Mouse (Mus musculus) ES-E14 (cell line): Measurements from ENCODE around the gene Thrap3. TPM values are rescaled to one million over a fixed set of nuclear protein-coding genes. Genes with fewer than 3 reads are reported as not detected.

Experiments
- DNase-seq: peaks from one replicate; pipeline ENCODE4 v3.0.0-alpha.2; 2013; ENCODE audit warnings: low read depth, low spot score
- H3K27ac ChIP-seq: 2 replicates; pipeline ENCODE4 v1.5.1; 2012; ENCODE audit warnings: low read depth, mild to moderate bottlenecking, low read length, moderate library complexity, mixed read lengths; ENCODE audit not compliant: poor library complexity, insufficient read depth, severe bottlenecking
- H3K36me3 ChIP-seq: 2 replicates; pipeline ENCODE4 v1.6.1; 2012; ENCODE audit warnings: mild to moderate bottlenecking, low read length, moderate library complexity, mixed read lengths; ENCODE audit not compliant: control insufficient read depth, poor library complexity, insufficient read depth, severe bottlenecking
- H3K4me1 ChIP-seq, 2 experiments: fragments of 150-350 bp in 1 of 2; sonication (generic) in 1 of 2; 2 replicates each; pipeline ENCODE4 v1.6.1; 2012; ENCODE audit warnings: low read length in 2 of 2, mild to moderate bottlenecking in 1 of 2, mixed read lengths in 1 of 2; ENCODE audit not compliant: control insufficient read depth in 2 of 2, insufficient read depth in 2 of 2, poor library complexity in 1 of 2
- H3K4me3 ChIP-seq, 2 experiments: fragments of 150-350 bp in 1 of 2; sonication (generic) in 1 of 2; 2 replicates each; pipeline ENCODE4 v1.5.1; 2012; ENCODE audit warnings: low read length in 2 of 2, low read depth in 1 of 2, mild to moderate bottlenecking in 1 of 2, mixed read lengths in 1 of 2; ENCODE audit not compliant: insufficient read depth in 1 of 2, poor library complexity in 1 of 2, severe bottlenecking in 1 of 2
- H3K9ac ChIP-seq: 2 replicates; pipeline ENCODE4 v1.6.1; 2012; ENCODE audit warnings: low read depth, mild to moderate bottlenecking, low read length, mixed read lengths; ENCODE audit not compliant: poor library complexity, insufficient read depth, severe bottlenecking
- H3K9me3 ChIP-seq: fragments of 150-350 bp; sonication (generic); 2 replicates; pipeline ENCODE4 v1.6.1; 2012; ENCODE audit warnings: low read depth, mild to moderate bottlenecking, low read length; ENCODE audit not compliant: control insufficient read depth, insufficient read depth
- CHD2 ChIP-seq: IDR thresholded peaks from 2 replicates; pipeline ENCODE4 v1.6.1; 2014; ENCODE audit warnings: mild to moderate bottlenecking, low read depth, low read length, inconsistent platforms
- HCFC1 ChIP-seq: IDR thresholded peaks from 2 replicates; pipeline ENCODE4 v1.6.1; 2012; ENCODE audit warnings: low read length, inconsistent platforms, borderline replicate concordance; ENCODE audit not compliant: insufficient read depth
- MAFK ChIP-seq: IDR thresholded peaks from 2 replicates; pipeline ENCODE4 v1.6.1; 2014; ENCODE audit warnings: mild to moderate bottlenecking, low read depth, low read length, inconsistent platforms; ENCODE audit not compliant: insufficient read depth
- ZC3H11A ChIP-seq: IDR thresholded peaks from 2 replicates; pipeline ENCODE4 v1.6.1; 2012; ENCODE audit warnings: low read depth, mild to moderate bottlenecking, inconsistent platforms, low read length, borderline replicate concordance
- ZNF384 ChIP-seq: IDR thresholded peaks from 2 replicates; pipeline ENCODE4 v1.6.1; 2012; ENCODE audit warnings: low read depth, low read length, inconsistent platforms
- in situ Hi-C, 2 experiments: fragments of 600-800 bp; cut with MboI; formaldehyde crosslinking; loops; one replicate each; pipeline ENCODE4 v1.15.1; 2025; ENCODE audit warnings: low sequenced_read_pairs in 2 of 2, inconsistent platforms in 1 of 2; ENCODE audit not compliant: unreplicated experiment in 2 of 2
- total RNA-seq: library from RNA; depleted of rRNA; stranded (reverse); fragments of 300-350 nt; gene quantifications from 2 replicates; pipeline ENCODE4 v1.2.3, GENCODE M21; 2012

The Thrap3 gene
- total RNA-seq, 1 experiment: 211 TPM

- no peak for DNase-seq
- Histone ChIP-seq H3K27ac (no peak overlapping the region), H3K4me3 (peak overlapping the region; percentile 62 to 82), H3K36me3 (peaks cover 4% of the 10 kb centered on the region; the same call in 1 of the 2 replicates), H3K4me1 (peaks cover 4 to 27% of the 10 kb centered on the region in 2 experiments; a peak in 3 of 4 replicates), H3K9me3 (no peaks in the 10 kb centered on the region), H3K9ac (peak overlapping the region; percentile 77)
- TF ChIP-seq HCFC1 (no peak), CHD2 (no peak), ZC3H11A (no peak), MAFK (no peak), ZNF384 (no peak)
- in situ Hi-C loops: no loop called here
Measured at GRCm38 (mm10) chr4:126149041-126149676, 53.4 kb downstream of the Thrap3 start.

DNA sequence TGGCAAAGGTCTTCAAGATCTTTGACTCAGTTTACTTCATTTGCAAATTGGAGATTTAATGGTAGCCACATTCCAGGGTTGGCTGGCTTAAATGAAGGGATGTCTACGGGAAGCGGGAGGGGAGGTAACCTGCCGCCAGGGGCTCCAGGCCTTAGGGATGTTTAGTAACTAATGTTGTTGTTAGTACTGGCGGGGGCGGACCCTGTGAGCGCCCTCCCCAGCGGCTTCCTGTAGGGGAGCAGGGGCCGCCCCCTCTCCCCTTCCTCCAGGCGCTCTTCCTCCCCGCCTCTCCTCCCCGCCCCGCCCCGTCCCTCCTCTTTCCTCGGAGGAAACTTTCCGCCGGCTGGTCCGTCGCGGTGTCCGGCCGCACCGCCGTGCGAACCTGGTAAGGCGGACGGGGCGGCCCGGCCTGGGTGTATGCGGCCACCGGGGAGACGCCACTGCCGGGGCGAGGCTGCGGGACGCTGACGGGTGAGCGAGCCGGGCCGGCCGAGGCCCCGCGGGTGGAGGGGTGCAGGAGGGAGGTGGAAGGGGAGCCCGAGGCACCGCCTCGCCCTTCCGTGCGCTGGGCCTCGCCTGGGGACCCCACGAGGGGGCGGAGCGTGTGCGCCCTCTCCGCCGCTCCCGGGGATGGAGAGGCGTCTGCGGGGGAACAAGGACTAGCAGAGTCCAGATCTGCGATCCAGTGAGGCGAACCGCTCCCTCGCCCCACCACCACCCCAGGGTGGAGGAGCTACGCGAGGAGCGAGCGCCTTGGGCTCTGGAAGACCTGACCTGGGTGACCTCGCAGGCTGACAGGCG, 54.2 kb downstream of the Thrap3 start:
- in situ Hi-C loops: no loop called here
- peak overlapping the region; percentile 62 to 82 for H3K4me3 ChIP-seq
- no peak for DNase-seq
- peaks cover 4 to 27% of the 10 kb centered on the region in 2 experiments; a peak in 3 of 4 replicates for H3K4me1 ChIP-seq
- peak overlapping the region; percentile 77 for H3K9ac ChIP-seq
- peaks cover 4% of the 10 kb centered on the region; the same call in 1 of the 2 replicates for H3K36me3 ChIP-seq
- TF ChIP-seq HCFC1 (no peak), ZNF384 (no peak), ZC3H11A (no peak), MAFK (no peak), CHD2 (no peak)
- no peaks in the 10 kb centered on the region for H3K9me3 ChIP-seq
- peak overlapping the region; percentile 61 for H3K27ac ChIP-seq

DNA sequence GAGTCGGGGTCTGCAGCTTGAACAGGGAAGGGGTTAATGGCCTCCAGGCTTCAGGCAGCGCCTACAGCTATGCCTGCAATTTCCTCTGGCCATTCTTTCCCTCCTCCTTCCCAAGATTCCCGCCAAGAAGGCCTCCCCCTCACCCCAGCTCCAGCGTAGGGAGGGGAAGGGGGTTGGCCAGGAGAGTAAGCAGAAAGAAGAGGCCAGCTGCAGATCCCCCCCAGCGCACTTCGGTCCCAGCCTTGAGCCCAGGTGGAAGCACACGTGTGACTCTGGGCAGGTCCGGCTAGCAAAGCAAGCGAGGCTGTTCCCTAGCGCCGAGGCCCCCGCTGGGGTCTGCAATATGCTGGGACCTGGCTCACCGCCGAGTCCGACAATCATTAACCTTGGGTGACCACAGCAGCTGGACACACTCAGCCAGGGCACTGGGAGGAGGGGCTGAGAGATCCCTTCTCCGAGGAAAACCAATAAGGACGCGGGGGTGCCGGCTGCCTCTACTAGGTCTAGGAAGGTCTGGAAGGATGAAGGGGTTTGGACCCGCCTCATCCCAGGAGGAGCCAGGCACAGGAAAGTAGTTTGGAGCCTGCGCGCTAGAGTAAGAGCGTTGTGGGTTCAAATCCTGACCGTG, 54.9 kb downstream of the Thrap3 start, which contains the start of gene Eva1b:
TSS of gene Eva1b (plus strand) at position 212 of the 628 bp plus-strand sequence.
- Histone ChIP-seq H3K27ac (peak within 1 kb of the TSS; percentile 61), H3K4me3 (peak within 1 kb of the TSS; percentile 62 to 82), H3K4me1 (peaks cover 4 to 27% of the 10 kb centered on the region in 2 experiments; a peak in 3 of 4 replicates), H3K36me3 (peaks cover 4% of the 10 kb centered on the region; the same call in 1 of the 2 replicates), H3K9ac (peak within 1 kb of the TSS; percentile 77), H3K9me3 (no peaks in the 10 kb centered on the region)
- TF ChIP-seq ZC3H11A: no peak
- TF ChIP-seq ZNF384: no peak
- TF ChIP-seq HCFC1: no peak
- TF ChIP-seq CHD2: no peak
- no peak for TF ChIP-seq MAFK
- in situ Hi-C loops: no loop called here
- peak; percentile 54 for DNase-seq

- peak overlapping the region; percentile 64; the same call in 1 of the 2 replicates for H3K9ac ChIP-seq
- H3K4me1 ChIP-seq: peaks cover 4 to 27% of the 10 kb centered on the region in 2 experiments; a peak in 3 of 4 replicates
- peaks cover 4% of the 10 kb centered on the region; the same call in 1 of the 2 replicates for H3K36me3 ChIP-seq
- in situ Hi-C loops: no loop called here
- H3K27ac ChIP-seq: no peak overlapping the region; the same call in 1 of the 2 replicates
- H3K9me3 ChIP-seq: no peaks in the 10 kb centered on the region
- H3K4me3 ChIP-seq: peak overlapping the region; percentile 12 to 39; a peak in 2 of 4 replicates
- no peak for DNase-seq
- TF ChIP-seq MAFK (peak; percentile 96), ZC3H11A (no peak), ZNF384 (peak; percentile 91), HCFC1 (no peak), CHD2 (no peak)
Measured at GRCm38 (mm10) chr4:126146974-126147532, 55.5 kb downstream of the Thrap3 start.
